Comparison of ENCODE assay signal across 31 mouse cellular contexts in the genomic region with DNA sequence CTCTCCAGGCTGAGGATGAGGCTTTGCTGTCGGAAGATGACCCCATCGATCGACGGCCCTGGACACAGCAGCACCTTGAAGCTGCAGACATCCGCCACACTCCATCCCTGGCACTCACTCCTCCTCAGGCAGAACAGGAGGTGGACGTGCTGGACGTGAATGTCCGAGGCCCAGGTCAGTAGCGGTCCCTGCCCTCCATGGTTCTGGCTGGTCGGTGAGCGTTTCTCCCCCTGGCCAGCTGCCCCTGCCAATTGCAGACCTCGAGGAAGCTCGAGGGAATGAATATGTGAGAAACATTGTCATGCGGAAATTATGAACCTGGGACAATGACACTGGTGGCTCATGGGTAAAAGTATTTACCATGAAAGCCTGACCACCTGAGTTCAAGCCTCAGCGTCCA. TPM values are rescaled to one million over a fixed set of nuclear protein-coding genes. Genes with fewer than 3 reads are reported as not detected.
"Had no signal": no experiment of that assay in that cellular context is flagged by ENCODE, and none has a peak within 500 bp of the region (broad histone marks: within the 10 kb centered on the region; RNA-seq: fewer than 3 reads in every experiment).

No protein-coding gene starts in this region.

- H3K9ac ChIP-seq: hindbrain, embryonic 12.5 days; hindbrain, embryonic 14.5 days; intestine, embryonic 15.5 days; limb, embryonic 12.5 days; liver, embryonic 13.5 days had no signal

- H3K27me3 ChIP-seq: hindbrain, embryonic 12.5 days; intestine, embryonic 15.5 days; limb, embryonic 12.5 days; liver, embryonic 13.5 days had no signal

- H3K4me3 ChIP-seq: gastrocnemius, adult 2 months; heart, adult 2 months; hindbrain, embryonic 10.5 days; hindbrain, embryonic 12.5 days; intestine, embryonic 15.5 days; layer of hippocampus, adult 2 months; left cerebral cortex, adult 2 months; limb, embryonic 10.5 days; limb, embryonic 12.5 days; liver, embryonic 13.5 days had no signal

- H3K4me2 ChIP-seq: heart, embryonic 11.5 days; hindbrain, embryonic 12.5 days; hindbrain, embryonic 14.5 days; intestine, embryonic 15.5 days; limb, embryonic 12.5 days; liver, embryonic 11.5 days; liver, embryonic 13.5 days had no signal

- H3K4me1 ChIP-seq: hindbrain, embryonic 10.5 days; hindbrain, embryonic 12.5 days; intestine, embryonic 15.5 days; limb, embryonic 10.5 days; limb, embryonic 12.5 days; liver, embryonic 13.5 days had no signal

- DNase-seq: gastrocnemius, adult 2 months; gastrocnemius, postnatal 10 days; gastrocnemius, postnatal 25 days; heart, adult 2 months; heart, postnatal 10 days; heart, postnatal 4 days; kidney, adult 18-20 months; kidney, adult 8-10 months; kidney, postnatal 10 days; kidney, postnatal 25 days; kidney, postnatal 4 days; liver; liver, embryonic 13.5 days had no signal

- H3K9me3 ChIP-seq: hindbrain, embryonic 10.5 days; hindbrain, embryonic 12.5 days; intestine, embryonic 15.5 days; limb, embryonic 10.5 days; limb, embryonic 12.5 days; liver, embryonic 13.5 days had no signal

- ATAC-seq: hindbrain, embryonic 16.5 days; inflammation-experienced regulatory T-cells, adult 6 months; intestine, embryonic 15.5 days; intestine, postnatal 0 days had no signal

- H3K27ac ChIP-seq: gastrocnemius, adult 2 months; heart, adult 2 months; hindbrain, embryonic 10.5 days; hindbrain, embryonic 12.5 days; hindbrain, embryonic 14.5 days; intestine, embryonic 15.5 days; layer of hippocampus, adult 2 months; left cerebral cortex, adult 2 months; limb, embryonic 10.5 days; limb, embryonic 12.5 days; liver, embryonic 13.5 days had no signal

RNA-seq across cellular contexts. Expression of a gene that starts 19.0 kb away (rescaled TPM):
- polyA plus RNA-seq: frontal cortex, adult 2 months; heart, embryonic 11.5 days; heart, embryonic 14.5 days; heart, embryonic 16.5 days; hindbrain, embryonic 10.5 days; hindbrain, embryonic 12.5 days; hindbrain, embryonic 14.5 days; hindbrain, embryonic 16.5 days; inflammation-experienced regulatory T-cells, adult 6 months; intestine, embryonic 15.5 days; intestine, postnatal 0 days; kidney, embryonic 14.5 days; kidney, embryonic 16.5 days; limb, embryonic 10.5 days; limb, embryonic 12.5 days; liver, embryonic 11.5 days; liver, embryonic 13.5 days had no signal
